In genomic region chr6:33886941-33887340, GRCm38 (mm10) we compare ENCODE assay signal across 14 mouse cellular contexts.
"Had no signal": no experiment of that assay in that cellular context is flagged by ENCODE, and none has a peak within 500 bp of the region (broad histone marks: within the 10 kb centered on the region; RNA-seq: fewer than 3 reads in every experiment).

No protein-coding gene starts in this region.

- H3K4me1 ChIP-seq: intestine, embryonic 15.5 days; kidney, embryonic 15.5 days; liver, embryonic 13.5 days; stomach, embryonic 15.5 days had no signal

- DNase-seq: kidney, adult 11 months; kidney, adult 8-10 months; kidney, postnatal 10 days; kidney, postnatal 36 days; layer of hippocampus, postnatal 36 days; liver, embryonic 13.5 days; lung, embryonic 14.5 days; spleen, adult 18-20 months; thymus, adult 18-20 months; thymus, postnatal 36 days had no signal

- H3K4me3 ChIP-seq: intestine, embryonic 15.5 days; kidney, embryonic 15.5 days; liver, embryonic 13.5 days; midbrain, embryonic 13.5 days; stomach, embryonic 15.5 days had no signal
